Comparison of ENCODE assay signal across 17 mouse cellular contexts in genomic region chr16:91404828-91405577, GRCm38 (mm10). TPM values are rescaled to one million over a fixed set of nuclear protein-coding genes. Genes with fewer than 3 reads are reported as not detected.
DNase-seq lines count a peak whose midpoint lies in the region; ATAC-seq and TF ChIP-seq lines count a peak whose summit lies in the region.
"Had no signal": no experiment of that assay in that cellular context is flagged by ENCODE, and none has a peak within 500 bp of the region (broad histone marks: within the 10 kb centered on the region; RNA-seq: fewer than 3 reads in every experiment).

No protein-coding gene starts in this region.

- no peak for TF ChIP-seq POLR2A in MEL (IDR thresholded peaks at IDR 0.05; ENCODE audit: control insufficient read depth in 1 of 2, insufficient read depth in 1 of 2, low read depth in 1 of 2, low read length in 2 of 2, poor library complexity in 1 of 2)

- 75% methylated on average over 10 of the region's 10 CpGs for WGBS in heart, embryonic 14.5 days
- WGBS in lung, embryonic 14.5 days: 75% methylated on average over 10 of the region's 10 CpGs
- 69% methylated on average over 10 of the region's 10 CpGs for WGBS in liver, embryonic 13.5 days (ENCODE audit: insufficient replicate concordance)

- H3K4me2 ChIP-seq in heart, embryonic 14.5 days (ENCODE audit: low read length): 0 out of 2 replicates have a peak overlapping the region, but pooled peaks have one; percentile 70
- peak overlapping the region; percentile 90; the same call in 1 of the 2 replicates for H3K4me2 ChIP-seq in lung, embryonic 14.5 days
- H3K4me2 ChIP-seq in liver, embryonic 13.5 days: peak overlapping the region; percentile 94

- no peak for ATAC-seq in heart, embryonic 14.5 days (ENCODE audit: insufficient number of reproducible peaks, insufficient read depth, low FRiP score, low read depth)
- ATAC-seq in lung, embryonic 14.5 days (ENCODE audit: insufficient read depth): no peak
- ATAC-seq in liver, embryonic 13.5 days (ENCODE audit: low read depth): no peak

- TF ChIP-seq CTCF in lung, embryonic 14.5 days (IDR thresholded peaks at IDR 0.05; ENCODE audit: low read depth): no peak
- no peak for TF ChIP-seq CTCF in MEL (IDR thresholded peaks at IDR 0.05 in 2 of 3, conservative IDR thresholded peaks at IDR 0.05 in 1 of 3; ENCODE audit: control insufficient read depth in 1 of 3, insufficient read depth in 1 of 3, low read depth in 2 of 3, low read length in 3 of 3, poor library complexity in 1 of 3, severe bottlenecking in 1 of 3)

- no peaks in the 10 kb centered on the region for H3K9me3 ChIP-seq in heart, embryonic 14.5 days (ENCODE audit: control insufficient read depth, low read length)
- H3K9me3 ChIP-seq in lung, embryonic 14.5 days (ENCODE audit: low read depth, low read length): no peaks in the 10 kb centered on the region
- H3K9me3 ChIP-seq in MEL (replicated peaks; ENCODE audit: insufficient read depth, low read length): no peaks in the 10 kb centered on the region
- no peaks in the 10 kb centered on the region for H3K9me3 ChIP-seq in liver, embryonic 13.5 days (replicated peaks)
- H3K9me3 ChIP-seq: hindbrain, embryonic 12.5 days; kidney, embryonic 15.5 days had no signal

- DNase-seq in heart, postnatal 25 days (ENCODE audit: low spot score): no peak
- no peak for DNase-seq in lung, embryonic 14.5 days
- no peak for DNase-seq in lung, postnatal 25 days (ENCODE audit: low spot score)
- no peak for DNase-seq in MEL (ENCODE audit: low read depth, low spot score)
- DNase-seq in liver, embryonic 13.5 days: no peak
- DNase-seq in embryo, embryonic 10.5 days (ENCODE audit: low spot score): no peak
- no peak for DNase-seq in left cerebral cortex, postnatal 14 days (ENCODE audit: low spot score in 2 of 2)

- H3K36me3 ChIP-seq in heart, embryonic 14.5 days (ENCODE audit: control insufficient read depth, insufficient read depth, low read length): peaks cover 52% of the 10 kb centered on the region
- H3K36me3 ChIP-seq in lung, embryonic 14.5 days (ENCODE audit: insufficient read depth): peaks cover 23% of the 10 kb centered on the region
- peaks cover 0 to 13% of the 10 kb centered on the region in 2 experiments; a peak in 2 of 4 replicates for H3K36me3 ChIP-seq in MEL (ENCODE audit: control insufficient read depth in 1 of 2, insufficient read depth in 2 of 2, low read length in 2 of 2)
- H3K36me3 ChIP-seq in liver, embryonic 13.5 days: peaks cover 60% of the 10 kb centered on the region

- H3K4me1 ChIP-seq in heart, embryonic 14.5 days (ENCODE audit: control insufficient read depth in 2 of 2, insufficient read depth in 2 of 2, low read length in 2 of 2): peaks cover 13 to 27% of the 10 kb centered on the region in 2 experiments; a peak in 3 of 4 replicates
- no peaks in the 10 kb centered on the region for H3K4me1 ChIP-seq in lung, embryonic 14.5 days (ENCODE audit: insufficient read depth)
- H3K4me1 ChIP-seq in MEL (ENCODE audit: control insufficient read depth in 1 of 2, insufficient read depth in 2 of 2, low read length in 2 of 2): peaks cover 6 to 13% of the 10 kb centered on the region in 2 experiments; a peak in 2 of 4 replicates
- peaks cover 70% of the 10 kb centered on the region for H3K4me1 ChIP-seq in liver, embryonic 13.5 days (replicated peaks)

- H3K27me3 ChIP-seq in heart, embryonic 14.5 days (ENCODE audit: control insufficient read depth, insufficient read depth, low read length): no peaks in the 10 kb centered on the region
- no peaks in the 10 kb centered on the region for H3K27me3 ChIP-seq in lung, embryonic 14.5 days (ENCODE audit: insufficient read depth, low read length)
- H3K27me3 ChIP-seq in MEL (ENCODE audit: control insufficient read depth in 1 of 2, insufficient read depth in 2 of 2, low read length in 2 of 2): no peaks in the 10 kb centered on the region
- H3K27me3 ChIP-seq in liver, embryonic 13.5 days: no peaks in the 10 kb centered on the region
- H3K27me3 ChIP-seq: kidney, embryonic 15.5 days had no signal

- intact Hi-C loops in heart, postnatal 25 days (cut with DNase I): no loop called here
- intact Hi-C loops in left cerebral cortex, postnatal 14 days (cut with DNase I): no loop called here

- H3K79me2 ChIP-seq in MEL (ENCODE audit: control insufficient read depth, insufficient read depth, low read length, poor library complexity): peaks cover 4% of the 10 kb centered on the region; the same call in 1 of the 2 replicates

- 0 out of 4 replicates have a peak overlapping the region, but pooled peaks of 1 of the 2 experiments have one; percentile 92 for H3K4me3 ChIP-seq in heart, embryonic 14.5 days (ENCODE audit: control insufficient read depth in 1 of 2, insufficient read depth in 1 of 2, low read depth in 1 of 2, low read length in 2 of 2)
- H3K4me3 ChIP-seq in lung, embryonic 14.5 days (ENCODE audit: low read depth, low read length): no peak overlapping the region
- H3K4me3 ChIP-seq in MEL (ENCODE audit: control insufficient read depth in 1 of 2, insufficient read depth in 1 of 2, low read depth in 2 of 2, low read length in 2 of 2): peak overlapping the region in 1 of 2 experiments; percentile 91; a peak in 2 of 4 replicates
- no peak overlapping the region for H3K4me3 ChIP-seq in liver, embryonic 13.5 days (replicated peaks)

- H3K27ac ChIP-seq in heart, embryonic 14.5 days (replicated peaks in 1 of 2; ENCODE audit: control insufficient read depth in 1 of 2, insufficient read depth in 1 of 2, low read depth in 2 of 2, low read length in 2 of 2): peak overlapping the region in 1 of 2 experiments; percentile 92; a peak in 1 of 4 replicates
- no peak overlapping the region; the same call in 1 of the 2 replicates for H3K27ac ChIP-seq in lung, embryonic 14.5 days (ENCODE audit: low read depth)
- peak overlapping the region; percentile 16; the same call in 1 of the 2 replicates for H3K27ac ChIP-seq in MEL (ENCODE audit: control insufficient read depth, low read depth, low read length)
- H3K27ac ChIP-seq in liver, embryonic 13.5 days: peak overlapping the region; percentile 92
- H3K27ac ChIP-seq: hindbrain, embryonic 12.5 days had no signal

- peak overlapping the region; percentile 95 for H3K9ac ChIP-seq in heart, embryonic 14.5 days (ENCODE audit: low read length)
- no peak overlapping the region for H3K9ac ChIP-seq in lung, embryonic 14.5 days
- H3K9ac ChIP-seq in MEL (ENCODE audit: control insufficient read depth, low read depth, low read length, poor library complexity, severe bottlenecking): no peak overlapping the region; the same call in 1 of the 2 replicates
- 0 out of 2 replicates have a peak overlapping the region, but pooled peaks have one; percentile 15 for H3K9ac ChIP-seq in liver, embryonic 13.5 days

- no peak for TF ChIP-seq RAD21 in MEL (IDR thresholded peaks at IDR 0.05; ENCODE audit: low read depth, low read length)

- TF ChIP-seq EP300 in MEL (IDR thresholded peaks at IDR 0.05; ENCODE audit: low read depth in 1 of 2, low read length in 2 of 2): no peak

TF ChIP-seq in MEL, 35 proteins besides CTCF, POLR2A, EP300 and RAD21:
- peak; percentile 59; the same call in 1 of the 2 replicates for TF ChIP-seq ZNF384 (IDR thresholded peaks at IDR 0.05; ENCODE audit: low read depth, low read length)
- no peak for TF ChIP-seq TAL1 (IDR thresholded peaks at IDR 0.05; ENCODE audit: low read length)
- no peak for TF ChIP-seq MYB (IDR thresholded peaks at IDR 0.05; ENCODE audit: low read depth, low read length)

RNA-seq across cellular contexts. Expression of gene Il10rb, which starts 1.0 kb away (rescaled TPM):
- 58.5 and 59.2 TPM in 2 replicates for polyA plus RNA-seq in heart, embryonic 14.5 days (2014; fragmentation: Nextera tagmentation; extraction: Ambion mirVana)
- 100 to 1,000 TPM in 1 of 2 experiments, 10 to 100 TPM in 1; 97.5 to 105 TPM for total RNA-seq in heart, postnatal 25 days (2021)
- polyA plus RNA-seq in lung, embryonic 14.5 days (2014; fragmentation: Nextera tagmentation; extraction: Ambion mirVana): 32.8 and 36.4 TPM in 2 replicates
- 4.7 and 5.9 TPM in 2 replicates for total RNA-seq in MEL (2012; rRNA removed)
- polyA plus RNA-seq in MEL (2012; ENCODE audit: insufficient read depth in 1 of 2, insufficient read length in 2 of 2, low read depth in 1 of 2, low replicate concordance in 2 of 2, missing spikeins in 1 of 2): 10 to 100 TPM in 1 of 2 experiments, not detected in 1; 14.6 TPM
- polyA plus RNA-seq in liver, embryonic 13.5 days (2015; fragmentation: Nextera tagmentation; extraction: Ambion mirVana): 25.0 and 28.1 TPM in 2 replicates
- 1 to 10 TPM; 8.7 to 9.8 TPM for total RNA-seq in left cerebral cortex, postnatal 14 days (2021)

RNA-seq across cellular contexts. Expression of gene Gm21970, which starts 13.5 kb away (rescaled TPM):
- polyA plus RNA-seq in heart, embryonic 14.5 days (2014; fragmentation: Nextera tagmentation; extraction: Ambion mirVana): not detected in 2 replicates
- not detected for total RNA-seq in heart, postnatal 25 days (2021)
- 0.47 TPM in 1 of 2 replicates, not detected in the other for polyA plus RNA-seq in lung, embryonic 14.5 days (2014; fragmentation: Nextera tagmentation; extraction: Ambion mirVana)
- not detected in 2 replicates for total RNA-seq in MEL (2012; rRNA removed)
- not detected for polyA plus RNA-seq in MEL (2012; ENCODE audit: insufficient read depth in 1 of 2, insufficient read length in 2 of 2, low read depth in 1 of 2, low replicate concordance in 2 of 2, missing spikeins in 1 of 2)
- polyA plus RNA-seq in liver, embryonic 13.5 days (2015; fragmentation: Nextera tagmentation; extraction: Ambion mirVana): not detected in 2 replicates
- not detected for total RNA-seq in left cerebral cortex, postnatal 14 days (2021)
- total RNA-seq: gastrocnemius, postnatal 14 days; layer of hippocampus, postnatal 25 days; monocyte, adult 5-6 weeks; neutrophil, adult 5-6 weeks had no signal
- polyA plus RNA-seq: forebrain, embryonic 16.5 days; hindbrain, embryonic 12.5 days; kidney, embryonic 15.5 days; limb, embryonic 11.5 days; stomach, embryonic 14.5 days had no signal

RNA-seq across cellular contexts. Expression of gene Ifnar2, which starts 32.4 kb away (rescaled TPM):
- polyA plus RNA-seq in heart, embryonic 14.5 days (2014; fragmentation: Nextera tagmentation; extraction: Ambion mirVana): 57.4 and 59.2 TPM in 2 replicates
- 10 to 100 TPM; 34.5 to 37.6 TPM for total RNA-seq in heart, postnatal 25 days (2021)
- polyA plus RNA-seq in lung, embryonic 14.5 days (2014; fragmentation: Nextera tagmentation; extraction: Ambion mirVana): 54.1 and 62.0 TPM in 2 replicates
- 21.8 and 24.1 TPM in 2 replicates for total RNA-seq in MEL (2012; rRNA removed)
- polyA plus RNA-seq in MEL (2012; ENCODE audit: insufficient read depth in 1 of 2, insufficient read length in 2 of 2, low read depth in 1 of 2, low replicate concordance in 2 of 2, missing spikeins in 1 of 2): 10 to 100 TPM in 1 of 2 experiments, not detected in 1; 38.3 TPM
- polyA plus RNA-seq in liver, embryonic 13.5 days (2015; fragmentation: Nextera tagmentation; extraction: Ambion mirVana): 67.4 and 74.0 TPM in 2 replicates
- 10 to 100 TPM; 18.5 to 19.5 TPM for total RNA-seq in left cerebral cortex, postnatal 14 days (2021)

Comparison
In these comparisons a context has a peak if more than half of its experiments do, and no peak if none do; other contexts are left out.
1. H3K9ac ChIP-seq: peak in heart, embryonic 14.5 days (single experiment) and liver, embryonic 13.5 days (single experiment); none in lung, embryonic 14.5 days (single experiment) and MEL (single experiment).
2. Peak in every context shown above with its lines, with median percentiles within 50 percentile points of each other: H3K4me2 ChIP-seq.